Mouse (Mus musculus) WW6 (cell line): ENCODE measurements around the gene Eomes.

ENCODE experiments used
- DNase-seq: peaks from one replicate; pipeline ENCODE4 v3.0.0-alpha.2; 2013; ENCODE audit warnings: low read depth, low spot score

The Eomes gene

DNA sequence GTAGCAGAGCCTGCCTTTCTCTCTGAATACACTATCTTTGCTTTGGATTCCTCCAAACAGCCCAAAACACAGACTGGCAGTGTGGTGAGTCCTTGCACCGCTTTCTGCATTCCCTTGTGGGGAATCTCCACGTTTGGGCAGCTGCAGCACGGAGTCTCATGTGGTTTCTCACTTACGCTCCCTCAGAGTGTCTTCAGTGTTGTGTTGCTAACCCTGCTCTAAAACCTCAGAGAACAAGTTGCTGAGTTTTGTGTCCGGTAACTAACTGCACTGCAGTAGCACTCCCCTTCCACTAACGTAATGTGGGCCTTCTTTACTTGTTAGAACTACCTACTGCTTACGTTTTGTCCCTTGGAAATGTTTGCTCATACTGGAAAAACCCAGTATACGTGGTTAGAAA is 41.1 kb downstream of the Eomes start:
- no peak for DNase-seq

DNA sequence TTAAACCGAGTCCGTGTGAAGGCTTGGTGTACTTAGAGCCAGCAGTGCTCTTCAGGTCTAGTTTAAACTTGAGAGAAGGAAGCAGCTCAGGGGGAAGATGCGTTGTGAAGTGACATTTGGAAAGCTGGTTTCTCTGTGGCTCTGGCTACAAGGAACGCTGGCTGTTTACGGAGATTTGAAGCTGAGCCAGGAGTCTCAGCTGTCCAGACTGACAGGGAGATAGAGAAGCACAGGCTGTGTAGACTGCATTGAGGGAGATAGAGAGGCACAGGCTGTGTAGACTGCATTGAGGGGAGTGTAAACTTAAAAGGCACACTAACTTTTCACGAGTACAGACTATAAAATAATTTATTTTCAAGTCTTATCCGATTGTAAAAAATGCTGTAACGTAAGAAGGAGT is 42.0 kb downstream of the Eomes start:
- no peak for DNase-seq

DNA sequence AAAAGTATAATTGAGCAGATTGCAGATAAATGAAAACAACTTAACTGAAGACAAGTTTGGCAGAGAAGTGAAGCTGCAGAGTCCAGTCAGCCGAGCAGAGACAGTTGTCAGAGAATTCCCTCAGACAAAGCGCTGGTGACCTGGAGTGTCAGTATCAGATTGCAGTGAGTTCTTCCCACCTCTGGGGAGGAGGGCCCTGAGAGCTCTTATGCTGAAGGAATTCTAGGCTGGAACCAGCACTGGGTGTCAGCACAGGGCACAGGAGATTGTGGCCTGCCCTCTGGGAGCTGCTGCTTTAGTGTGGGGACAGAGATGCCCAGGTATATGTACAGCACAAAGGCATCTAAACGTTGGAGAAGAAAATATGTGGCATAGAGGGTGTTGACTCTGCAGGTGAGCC is 42.8 kb downstream of the Eomes start:
- no peak for DNase-seq

DNA sequence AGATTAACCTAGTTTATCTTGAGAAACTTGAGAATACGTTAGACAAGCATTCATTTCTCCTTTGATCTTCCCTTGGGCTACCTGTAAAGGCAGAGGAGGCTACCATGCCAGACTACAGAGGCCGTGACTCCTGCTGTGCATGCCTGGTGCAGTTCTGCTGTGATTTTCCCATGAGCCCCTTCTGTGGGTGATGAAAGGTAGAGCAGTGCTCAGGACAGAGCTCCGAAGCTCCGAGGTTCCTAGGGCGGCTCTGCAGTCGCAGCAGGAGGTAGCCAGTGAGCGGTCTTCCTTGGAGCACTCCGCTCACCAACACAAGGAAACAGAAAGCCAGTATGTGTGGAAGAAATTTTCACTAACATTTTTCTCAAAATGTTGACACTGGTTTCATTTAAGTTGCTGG is 43.6 kb downstream of the Eomes start:
- no peak for DNase-seq

DNA sequence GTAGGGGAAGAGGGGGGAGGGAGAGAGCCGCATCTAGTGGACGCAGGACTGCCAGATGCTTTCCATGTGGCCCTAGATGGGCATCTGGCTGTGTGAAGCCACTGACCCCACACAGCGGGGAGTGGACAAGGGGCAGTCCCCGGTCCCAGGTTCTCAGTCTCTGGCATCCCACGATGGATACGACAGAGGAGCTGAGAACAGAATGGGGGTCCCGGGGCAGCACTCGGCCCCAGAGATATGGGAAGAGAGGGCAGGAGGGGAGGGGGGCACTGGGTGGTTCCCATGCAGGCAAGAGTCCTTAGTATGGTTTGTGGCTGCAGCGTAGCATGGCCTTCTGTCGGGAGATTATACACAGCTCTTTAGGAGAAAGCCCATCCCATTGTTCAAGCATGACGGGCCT is 45.7 kb downstream of the Eomes start:
- no peak for DNase-seq

DNA sequence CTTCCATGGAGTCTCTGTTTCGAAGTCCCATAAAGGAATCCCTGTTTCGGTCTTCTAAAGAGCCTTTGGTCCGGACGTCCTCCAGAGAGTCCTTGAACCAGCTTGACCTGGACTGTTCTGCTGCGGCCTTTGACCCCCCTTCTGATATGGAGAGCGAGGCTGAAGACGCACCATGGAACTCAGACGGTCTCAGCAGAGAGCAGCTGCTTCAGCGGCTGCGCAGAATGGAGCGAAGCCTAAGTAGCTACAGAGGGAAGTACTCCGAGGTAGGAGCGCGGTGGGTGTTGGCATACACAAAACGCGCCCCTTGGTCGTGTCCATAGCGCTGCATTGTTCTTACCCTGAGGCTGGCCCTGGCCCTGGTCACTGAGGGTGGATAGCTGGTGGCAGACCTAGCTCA is 49.0 kb downstream of the Eomes start:
- no peak for DNase-seq

DNA sequence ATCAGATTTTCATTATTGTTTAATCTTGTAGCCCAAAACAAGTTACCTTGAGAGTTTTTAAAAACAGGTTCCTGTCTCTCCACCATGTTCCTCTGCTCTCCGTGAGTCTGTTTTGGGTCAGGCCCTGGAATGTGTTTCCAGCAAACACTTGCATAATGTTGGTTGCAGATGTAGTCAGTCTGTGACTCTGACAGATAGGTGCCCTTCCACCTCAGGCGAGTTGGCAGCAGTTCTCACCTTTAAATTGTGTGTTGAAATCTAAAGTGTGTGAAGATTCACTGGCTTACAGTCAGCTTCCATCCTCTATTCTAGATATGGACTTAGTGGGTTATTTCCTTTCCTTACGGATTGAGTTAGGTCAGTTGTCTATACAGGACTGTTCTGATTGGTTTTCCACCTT is 51.8 kb downstream of the Eomes start:
- no peak for DNase-seq

DNA sequence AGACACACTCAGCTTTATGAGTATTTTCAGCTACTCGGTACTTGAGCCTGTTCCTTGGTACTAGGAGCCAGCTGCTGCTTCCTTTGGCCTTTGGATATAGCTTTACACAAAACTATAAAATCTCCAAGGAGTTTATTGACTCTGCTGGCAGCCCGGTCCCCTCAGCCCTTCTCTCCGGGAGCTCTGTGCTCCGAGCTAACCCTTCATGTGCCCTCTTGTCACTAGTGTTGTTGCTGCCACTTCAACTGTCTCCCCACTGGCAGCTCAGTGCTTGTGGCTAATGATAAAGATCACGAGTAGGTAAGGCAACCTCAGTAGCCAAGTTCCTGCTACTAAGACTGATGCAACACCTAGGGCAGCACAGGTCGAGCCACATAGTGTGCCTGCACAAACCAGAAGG is 52.7 kb downstream of the Eomes start:
- no peak for DNase-seq

DNA sequence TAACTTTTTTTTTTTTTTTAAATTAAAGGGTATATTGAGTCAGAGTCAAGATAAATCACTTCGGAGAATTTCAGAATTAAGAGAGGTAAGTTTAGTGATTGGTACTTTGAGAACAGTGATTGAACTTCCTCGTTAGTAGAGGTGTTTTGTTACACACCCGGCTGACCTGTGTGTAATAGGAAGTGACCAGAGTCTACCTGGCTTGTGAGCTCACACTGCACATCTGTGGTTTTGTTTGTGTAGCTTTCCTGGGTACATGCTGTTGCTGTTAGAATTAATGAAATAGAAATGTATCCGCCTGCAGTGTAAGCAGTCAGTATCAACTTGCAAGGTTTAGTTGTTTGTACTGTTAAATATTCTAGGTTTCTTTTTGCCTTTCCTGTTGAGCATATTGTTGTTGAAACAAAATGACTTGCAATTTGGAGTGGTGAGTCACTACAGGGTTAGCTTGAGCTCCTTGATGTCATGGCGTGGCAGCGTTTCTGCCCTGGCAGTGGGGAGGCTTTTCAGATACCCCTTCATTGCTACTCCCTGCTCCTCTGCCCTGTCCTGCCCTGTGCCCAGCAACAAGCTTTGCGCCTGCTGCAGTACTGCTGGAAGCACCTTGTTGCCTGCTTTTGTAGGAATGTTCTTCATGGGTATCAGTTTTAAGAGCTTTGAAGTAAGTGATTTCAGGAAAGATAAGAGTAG is 54.6 kb downstream of the Eomes start:
- DNase-seq: no peak
